Mouse (Mus musculus) heart, adult 8-10 months (tissue): ENCODE data around the gene Grasp. TPM values are rescaled to one million over a fixed set of nuclear protein-coding genes. Genes with fewer than 3 reads are reported as not detected.

Source experiments
- DNase-seq: peaks from one replicate; pipeline ENCODE4 v3.0.0; 2022; ENCODE audit warnings: low spot score
- microRNA-seq: library from miRNA; unstranded; fragments of <30 nt; microRNA quantifications from one replicate; pipeline ENCODE4 v1.2.0, GENCODE M21; 2022
- total RNA-seq, 4 experiments: library from RNA; stranded (reverse); gene quantifications; 2 replicates each; pipeline ENCODE4 v1.2.4; 2022

Grasp gene
- total RNA-seq, 4 experiments from 2014 or later, result 7.6 to 10.2 (median 9.5) TPM

- DNase-seq, result no peak
These were observed 47.5 kb downstream of the Grasp start for GRCm38 (mm10) chr15:101271513-101271912.

- no peak for DNase-seq
These were observed 50.4 kb downstream of the Grasp start for GRCm38 (mm10) chr15:101274380-101274779.

GRCm38 (mm10) chr15:101277351-101277899 is 53.4 kb downstream of the Grasp start:
- DNase-seq, result no peak

GRCm38 (mm10) chr15:101278589-101278988 is 54.6 kb downstream of the Grasp start:
- no peak for DNase-seq

GRCm38 (mm10) chr15:101279430-101279999 is 55.5 kb downstream of the Grasp start:
- DNase-seq, result no peak

Small RNA genes within 50 kb of the gene (microRNA-seq; reads per million reads assigned to microRNA genes)
- not detected for gene Mir6962

Other genes with a start within 250 kb of the Grasp start
- under 1 TPM in 1 of 4 experiments, not detected in 3; 0.25 TPM for gene Gm47841, start 176.8 kb upstream of the Grasp start, total RNA-seq
- gene Fignl2, start 145.6 kb upstream of the Grasp start, total RNA-seq, result 1 to 10 TPM in 3 of 4 experiments, under 1 TPM in 1; 0.84 to 1.5 (median 1.2) TPM
- gene Ankrd33, start 108.4 kb upstream of the Grasp start, total RNA-seq, result not detected
- 10 to 100 TPM; 19.8 to 30.3 (median 23.0) TPM for gene Acvrl1, start 95.7 kb upstream of the Grasp start, total RNA-seq
- gene Acvr1b, start 50.1 kb upstream of the Grasp start, total RNA-seq, result 10 to 100 TPM; 12.1 to 14.7 (median 13.9) TPM
- gene Nr4a1, start 30.1 kb downstream of the Grasp start, total RNA-seq, result 10 to 100 TPM in 3 of 4 experiments, 1 to 10 TPM in 1; 7.0 to 23.9 (median 12.6) TPM
- 10 to 100 TPM; 21.1 to 25.4 (median 21.4) TPM for gene Atg101, start 60.1 kb downstream of the Grasp start, total RNA-seq
- gene 6030408B16Rik, start 69.0 kb downstream of the Grasp start, total RNA-seq, result 1 to 10 TPM in 3 of 4 experiments, under 1 TPM in 1; 0.54 to 2.1 (median 1.1) TPM
- 1 to 10 TPM; 1.5 to 4.7 (median 2.4) TPM for gene Krt80, start 146.0 kb downstream of the Grasp start, total RNA-seq
- gene Krt7, start 186.9 kb downstream of the Grasp start, total RNA-seq, result 1 to 10 TPM; 1.4 to 3.6 (median 2.7) TPM
- gene Krt87, start 214.6 kb downstream of the Grasp start, total RNA-seq, result not detected
- gene Krt88, start 223.6 kb downstream of the Grasp start, total RNA-seq, result not detected
- gene Krt81, start 239.6 kb downstream of the Grasp start, total RNA-seq, result not detected
- not detected for gene Krt86, start 249.3 kb downstream of the Grasp start, total RNA-seq